Mouse (Mus musculus) thymus, adult 18-20 months (tissue): ENCODE data around the gene Rcan3.

Source experiments
- DNase-seq, 2 experiments: peaks; one replicate each; pipeline ENCODE4 v3.0.0; 2022; ENCODE audit warnings: mixed read lengths in 2 of 2

Rcan3 gene

DNA sequence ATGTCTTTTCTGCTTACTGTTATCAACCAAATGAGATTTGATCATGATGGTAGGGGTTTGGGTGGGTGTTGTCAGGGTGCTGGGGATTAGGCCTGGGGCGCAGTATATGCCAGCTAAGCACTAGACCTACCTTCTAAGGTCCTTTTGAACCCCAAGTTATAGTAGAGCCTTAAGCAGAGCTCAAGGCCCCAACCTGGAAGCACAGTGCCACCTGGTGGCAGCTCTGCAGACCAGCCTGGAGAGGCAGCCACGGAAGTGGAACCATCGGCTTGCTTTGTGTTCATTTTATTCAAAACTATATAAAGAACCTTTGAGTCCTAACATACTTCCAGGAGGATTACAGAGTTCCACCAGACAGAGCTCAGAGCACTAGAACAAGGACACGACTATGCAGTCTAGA lies 22.0 kb downstream of the Rcan3 start:
- DNase-seq, result peak; percentile 19 to 21

GRCm38 (mm10) chr4:135406180-135406579 lies 27.5 kb downstream of the Rcan3 start:
- peak; percentile 10 to 37 for DNase-seq

GRCm38 (mm10) chr4:135404916-135405315 lies 28.7 kb downstream of the Rcan3 start:
- DNase-seq, result no peak

- no peak for DNase-seq
These were observed 29.6 kb downstream of the Rcan3 start for GRCm38 (mm10) chr4:135404048-135404447.

GRCm38 (mm10) chr4:135401881-135402280 lies 31.8 kb downstream of the Rcan3 start:
- no peak for DNase-seq

DNA sequence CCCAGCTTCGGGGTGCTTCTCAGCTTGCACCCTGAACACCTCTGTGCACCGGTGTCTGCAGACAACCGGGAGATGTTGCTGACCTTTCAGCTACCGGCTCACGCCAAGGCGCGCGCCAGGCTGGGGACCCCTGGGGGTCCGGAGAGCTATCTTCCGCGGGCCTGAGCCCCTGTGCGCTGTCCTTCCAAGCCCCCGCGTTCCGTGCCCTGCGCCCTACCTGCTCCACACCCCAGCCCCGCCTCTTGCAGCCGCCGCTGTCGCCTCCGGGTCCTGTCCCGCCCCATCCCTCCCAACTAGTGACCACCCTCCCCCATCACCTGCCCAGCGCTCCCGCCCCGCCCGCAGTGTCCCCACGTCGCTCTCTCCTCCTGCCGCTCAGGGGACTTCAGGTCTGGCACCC lies 35.7 kb downstream of the Rcan3 start, which contains the start of gene Ncmap:
TSS of gene Ncmap (minus strand) at position 237 of the 400 bp plus-strand sequence.
- no peak for DNase-seq

GRCm38 (mm10) chr4:135397551-135397950 lies 36.1 kb downstream of the Rcan3 start:
- DNase-seq, result no peak

DNA sequence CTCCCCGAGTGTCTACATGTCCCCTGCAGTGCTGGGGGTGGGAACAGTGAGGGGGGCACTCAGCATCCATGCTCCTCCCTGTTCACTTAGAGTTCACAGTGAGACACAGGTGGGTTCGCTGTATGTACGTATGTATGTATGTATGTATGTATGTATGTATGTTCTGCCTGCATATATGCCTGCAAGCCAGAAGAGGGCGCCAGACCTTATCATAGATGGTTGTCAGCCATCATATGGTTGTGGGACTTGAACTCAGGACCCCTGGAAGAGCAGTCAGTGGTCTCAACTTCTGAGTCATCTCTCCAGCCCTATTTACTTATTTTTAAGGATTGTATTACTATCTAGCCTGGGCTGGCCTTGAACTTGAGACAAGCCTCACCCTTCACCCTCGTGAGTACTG lies 37.4 kb downstream of the Rcan3 start:
- DNase-seq, result no peak

GRCm38 (mm10) chr4:135395375-135395774 lies 38.3 kb downstream of the Rcan3 start:
- no peak for DNase-seq

GRCm38 (mm10) chr4:135394666-135395065 lies 39.0 kb downstream of the Rcan3 start:
- no peak for DNase-seq

DNA sequence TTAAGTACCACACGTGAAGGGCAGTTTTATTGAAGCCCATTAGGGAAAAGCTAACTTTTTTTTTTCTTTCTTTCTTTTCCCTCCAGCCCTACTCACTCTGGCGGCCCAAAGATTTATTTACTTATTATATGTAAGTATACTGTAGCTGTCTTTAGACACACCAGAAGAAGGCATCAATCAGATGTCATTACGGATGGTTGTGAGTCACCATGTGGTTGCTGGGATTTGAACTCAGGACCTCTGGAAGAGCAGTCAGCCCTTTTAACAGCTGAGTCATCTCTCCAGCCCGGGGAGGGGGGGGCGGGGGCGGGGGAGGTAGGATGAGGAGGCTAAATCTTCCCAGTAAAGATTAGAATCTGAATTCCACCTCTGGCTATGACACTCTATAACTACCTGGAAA lies 40.3 kb downstream of the Rcan3 start:
- no peak for DNase-seq

GRCm38 (mm10) chr4:135392801-135393200 lies 40.9 kb downstream of the Rcan3 start:
- DNase-seq, result no peak

DNA sequence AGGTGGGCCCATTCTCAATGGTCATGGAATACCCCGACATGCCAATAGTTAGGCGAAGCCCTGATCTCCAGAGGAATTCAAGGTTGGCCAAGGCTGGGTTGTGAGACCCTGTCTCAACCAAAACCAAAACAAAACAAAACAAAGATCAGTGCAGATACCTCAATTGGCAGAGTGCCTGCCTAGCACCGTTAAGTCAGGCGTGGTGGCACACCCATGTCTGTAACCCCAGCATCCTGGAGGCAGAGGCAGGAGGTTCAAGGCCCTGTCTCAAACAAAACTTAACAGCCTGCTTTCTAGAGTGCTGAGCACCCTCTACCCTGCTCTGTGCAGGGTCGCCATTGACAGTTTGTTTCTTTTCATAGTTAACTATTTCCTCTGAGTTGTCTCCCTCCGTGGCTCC lies 42.6 kb downstream of the Rcan3 start:
- DNase-seq, result no peak

- DNase-seq, result no peak
These were observed 48.0 kb downstream of the Rcan3 start for GRCm38 (mm10) chr4:135385614-135386013.

DNA sequence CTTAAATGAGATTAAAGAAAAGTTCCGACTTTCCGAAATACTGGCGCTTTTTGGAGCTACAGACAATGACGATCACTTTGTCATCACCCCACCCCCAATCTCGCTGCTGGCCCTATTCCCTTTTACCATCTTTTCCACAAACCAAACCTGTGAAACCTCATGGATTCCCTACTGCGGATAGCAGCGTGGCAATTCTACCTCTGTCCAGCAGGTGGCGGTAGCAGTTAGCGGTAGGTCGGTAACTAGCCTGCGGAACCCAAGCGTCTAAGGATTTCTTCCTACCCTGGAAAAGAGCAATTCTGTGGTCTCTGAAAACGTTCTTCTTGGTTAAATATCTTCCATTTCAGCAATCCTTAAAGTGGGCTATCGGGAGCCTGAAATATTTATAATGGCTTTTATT lies 51.3 kb downstream of the Rcan3 start:
- DNase-seq, result peak in 1 of 2 experiments; percentile 20

GRCm38 (mm10) chr4:135381355-135381754 lies 52.3 kb downstream of the Rcan3 start:
- DNase-seq, result no peak

DNA sequence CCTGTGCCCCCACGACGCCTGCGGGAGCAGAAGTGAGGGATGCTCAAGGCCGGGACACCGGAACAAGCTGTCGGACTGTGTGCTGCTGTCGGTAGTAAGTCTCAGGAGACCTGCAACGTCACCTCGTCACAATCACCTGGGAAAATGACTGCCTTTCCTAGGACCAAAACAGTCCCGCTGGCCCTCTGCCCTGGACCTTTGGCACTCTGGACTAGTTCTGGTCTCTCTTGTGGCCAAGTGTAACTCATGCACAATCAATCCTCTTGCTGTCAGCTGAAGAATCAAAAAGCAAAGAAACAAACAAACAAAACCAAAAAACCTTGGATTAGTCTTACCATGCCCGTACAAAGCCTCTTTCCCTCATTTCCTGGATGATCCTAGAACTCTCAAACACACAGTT lies 56.4 kb downstream of the Rcan3 start:
- DNase-seq, result no peak

DNA sequence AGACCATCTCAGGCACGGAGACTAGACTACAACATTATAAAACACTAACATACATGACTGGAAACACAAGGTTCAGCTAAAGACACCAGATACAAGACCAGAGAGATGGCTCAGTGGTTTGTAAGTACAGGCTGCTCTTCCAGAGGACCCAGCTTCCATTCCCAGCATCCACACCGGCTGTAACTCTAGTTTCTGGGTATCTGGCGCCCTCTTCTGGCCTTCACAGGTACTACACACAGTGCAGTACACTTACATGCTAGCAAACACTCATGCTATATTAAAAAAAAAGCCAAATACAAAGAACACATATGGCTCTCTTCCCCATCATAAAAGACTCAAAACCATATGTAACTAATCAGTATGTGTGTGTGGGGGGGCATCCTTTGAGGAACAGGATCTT lies 58.2 kb downstream of the Rcan3 start:
- no peak for DNase-seq

GRCm38 (mm10) chr4:135373299-135373698 lies 60.4 kb downstream of the Rcan3 start:
- no peak for DNase-seq

- no peak for DNase-seq
These were observed 63.3 kb downstream of the Rcan3 start for GRCm38 (mm10) chr4:135370372-135370771.

- no peak for DNase-seq
These were observed 70.8 kb downstream of the Rcan3 start for GRCm38 (mm10) chr4:135362828-135363227.
